In genomic region chr6:88254082-88254481, GRCm38 (mm10) we compare ENCODE assay signal across 32 mouse cellular contexts. TPM values are rescaled to one million over a fixed set of nuclear protein-coding genes. Genes with fewer than 3 reads are reported as not detected.
A peak's percentile ranks its signal among the peaks of the same experiment; 100 is the strongest.
DNase-seq lines count a peak whose midpoint lies in the region; ATAC-seq lines count a peak whose summit lies in the region.
"Had no signal": no experiment of that assay in that cellular context is flagged by ENCODE, and none has a peak within 500 bp of the region (broad histone marks: within the 10 kb centered on the region; RNA-seq: fewer than 3 reads in every experiment).

No protein-coding gene starts in this region.

- H3K9ac ChIP-seq in hindbrain, embryonic 16.5 days (ENCODE audit: low read depth, low read length) = no peak overlapping the region
- H3K9ac ChIP-seq in liver, embryonic 12.5 days = no peak overlapping the region
- H3K9ac ChIP-seq in kidney, embryonic 15.5 days = no peak overlapping the region
- H3K9ac ChIP-seq in intestine, embryonic 15.5 days = no peak overlapping the region
- H3K9ac ChIP-seq: heart, embryonic 13.5 days; hindbrain, embryonic 12.5 days; neural tube, embryonic 15.5 days; stomach, embryonic 15.5 days had no signal

- no peak overlapping the region for H3K4me3 ChIP-seq in hindbrain, embryonic 10.5 days
- no peak overlapping the region for H3K4me3 ChIP-seq in hindbrain, embryonic 16.5 days (ENCODE audit: low read length)
- no peak overlapping the region for H3K4me3 ChIP-seq in liver, embryonic 12.5 days
- H3K4me3 ChIP-seq in kidney, embryonic 15.5 days (replicated peaks) = no peak overlapping the region
- H3K4me3 ChIP-seq in intestine, embryonic 15.5 days (replicated peaks) = no peak overlapping the region
- H3K4me3 ChIP-seq: heart, embryonic 13.5 days; hindbrain, embryonic 12.5 days; left cerebral cortex, adult 2 months; neural tube, embryonic 15.5 days; stomach, embryonic 15.5 days had no signal

- no peaks in the 10 kb centered on the region for H3K9me3 ChIP-seq in hindbrain, embryonic 10.5 days
- no peaks in the 10 kb centered on the region for H3K9me3 ChIP-seq in hindbrain, embryonic 16.5 days (ENCODE audit: control insufficient read depth, low read length)
- no peaks in the 10 kb centered on the region for H3K9me3 ChIP-seq in liver, embryonic 12.5 days (replicated peaks)
- H3K9me3 ChIP-seq in kidney, embryonic 15.5 days (replicated peaks) = no peaks in the 10 kb centered on the region
- H3K9me3 ChIP-seq in intestine, embryonic 15.5 days = no peaks in the 10 kb centered on the region
- H3K9me3 ChIP-seq: heart, embryonic 13.5 days; hindbrain, embryonic 12.5 days; neural tube, embryonic 15.5 days; stomach, embryonic 15.5 days had no signal

- 0 out of 2 replicates have a peak, but pooled peaks cover 2% of the 10 kb centered on the region for H3K4me1 ChIP-seq in hindbrain, embryonic 10.5 days (replicated peaks)
- no peaks in the 10 kb centered on the region for H3K4me1 ChIP-seq in hindbrain, embryonic 16.5 days (ENCODE audit: control insufficient read depth, insufficient read depth, low read depth, low read length)
- peaks cover 74% of the 10 kb centered on the region for H3K4me1 ChIP-seq in liver, embryonic 12.5 days
- 0 out of 2 replicates have a peak, but pooled peaks cover 3% of the 10 kb centered on the region for H3K4me1 ChIP-seq in kidney, embryonic 15.5 days
- H3K4me1 ChIP-seq in intestine, embryonic 15.5 days (replicated peaks) = 0 out of 2 replicates have a peak, but pooled peaks cover 11% of the 10 kb centered on the region
- H3K4me1 ChIP-seq: hindbrain, embryonic 12.5 days; neural tube, embryonic 15.5 days; stomach, embryonic 15.5 days had no signal

- no peak for DNase-seq in hindbrain, embryonic 10.5 days (ENCODE audit: low spot score)
- DNase-seq in thymus, postnatal 14 days = no peak
- DNase-seq in adrenal gland, adult 2 months = no peak
- DNase-seq: cerebellum, adult 11-12 months; cerebellum, postnatal 14 days; gastrocnemius, postnatal 10 days; heart, adult 18-20 months; heart, postnatal 14 days; kidney, adult 18-20 months; kidney, postnatal 10 days; left cerebral cortex, postnatal 4 days; lung, adult 18-20 months; lung, postnatal 14 days; thymus, postnatal 4 days had no signal

- ATAC-seq in hindbrain, embryonic 16.5 days = no peak
- peak; percentile 44 for ATAC-seq in liver, embryonic 12.5 days
- peak; percentile 49 for ATAC-seq in megakaryocyte, adult 5-6 weeks (ENCODE audit: poor library complexity, severe bottlenecking)
- ATAC-seq in kidney, embryonic 15.5 days (replicated peaks; ENCODE audit: low FRiP score) = no peak
- no peak for ATAC-seq in intestine, embryonic 15.5 days
- ATAC-seq: CD4-positive, CD25-positive, alpha-beta regulatory T cell, adult 4 months; forebrain, embryonic 14.5 days; Patski had no signal

- H3K4me2 ChIP-seq in hindbrain, embryonic 16.5 days (ENCODE audit: low read length) = no peak overlapping the region
- H3K4me2 ChIP-seq in liver, embryonic 12.5 days = peak overlapping the region; percentile 1; the same call in 1 of the 2 replicates
- H3K4me2 ChIP-seq in kidney, embryonic 15.5 days = no peak overlapping the region
- no peak overlapping the region for H3K4me2 ChIP-seq in intestine, embryonic 15.5 days (replicated peaks)
- H3K4me2 ChIP-seq: heart, embryonic 13.5 days; hindbrain, embryonic 12.5 days; neural tube, embryonic 15.5 days; stomach, embryonic 15.5 days had no signal

- peaks cover 20% of the 10 kb centered on the region for H3K36me3 ChIP-seq in hindbrain, embryonic 10.5 days
- H3K36me3 ChIP-seq in hindbrain, embryonic 16.5 days (ENCODE audit: control insufficient read depth, insufficient read depth, low read length) = no peaks in the 10 kb centered on the region
- peaks cover 16% of the 10 kb centered on the region; the same call in 1 of the 2 replicates for H3K36me3 ChIP-seq in liver, embryonic 12.5 days
- H3K36me3 ChIP-seq in kidney, embryonic 15.5 days = no peaks in the 10 kb centered on the region
- no peaks in the 10 kb centered on the region for H3K36me3 ChIP-seq in intestine, embryonic 15.5 days
- H3K36me3 ChIP-seq: heart, embryonic 13.5 days; hindbrain, embryonic 12.5 days; stomach, embryonic 15.5 days had no signal

- 85% methylated on average over 6 of the region's 6 CpGs for WGBS in hindbrain, embryonic 10.5 days
- WGBS in hindbrain, embryonic 16.5 days = 77% methylated on average over 6 of the region's 6 CpGs
- WGBS in liver, embryonic 12.5 days (ENCODE audit: insufficient replicate concordance) = 9% methylated on average over 6 of the region's 6 CpGs
- WGBS in kidney, embryonic 15.5 days = 67% methylated on average over 6 of the region's 6 CpGs
- WGBS in intestine, embryonic 15.5 days = 71% methylated on average over 6 of the region's 6 CpGs

- H3K27ac ChIP-seq in hindbrain, embryonic 10.5 days = 0 out of 2 replicates have a peak overlapping the region, but pooled peaks have one; percentile 12
- no peak overlapping the region for H3K27ac ChIP-seq in hindbrain, embryonic 16.5 days (ENCODE audit: low read depth, low read length)
- peak overlapping the region; percentile 64 for H3K27ac ChIP-seq in liver, embryonic 12.5 days
- H3K27ac ChIP-seq in kidney, embryonic 15.5 days = no peak overlapping the region
- no peak overlapping the region for H3K27ac ChIP-seq in intestine, embryonic 15.5 days
- H3K27ac ChIP-seq: heart, embryonic 13.5 days; hindbrain, embryonic 12.5 days; left cerebral cortex, adult 2 months; neural tube, embryonic 15.5 days; stomach, embryonic 15.5 days had no signal

- no peaks in the 10 kb centered on the region for H3K27me3 ChIP-seq in hindbrain, embryonic 10.5 days (ENCODE audit: insufficient read depth, poor library complexity, severe bottlenecking)
- H3K27me3 ChIP-seq in hindbrain, embryonic 16.5 days (replicated peaks; ENCODE audit: control insufficient read depth, insufficient read depth, low read length) = no peaks in the 10 kb centered on the region
- no peaks in the 10 kb centered on the region for H3K27me3 ChIP-seq in liver, embryonic 12.5 days (replicated peaks)
- no peaks in the 10 kb centered on the region for H3K27me3 ChIP-seq in kidney, embryonic 15.5 days
- H3K27me3 ChIP-seq in intestine, embryonic 15.5 days (replicated peaks) = no peaks in the 10 kb centered on the region
- H3K27me3 ChIP-seq: heart, embryonic 13.5 days; hindbrain, embryonic 12.5 days; neural tube, embryonic 15.5 days; Patski; stomach, embryonic 15.5 days had no signal

RNA-seq across cellular contexts. Expression of gene Dnajb8, which starts 32.0 kb away (rescaled TPM):
- polyA plus RNA-seq in hindbrain, embryonic 10.5 days (2016; fragmentation: Nextera tagmentation; extraction: Ambion mirVana) = not detected in 2 replicates
- polyA plus RNA-seq in hindbrain, embryonic 16.5 days (2015; fragmentation: Nextera tagmentation; extraction: Ambion mirVana) = not detected in 2 replicates
- polyA plus RNA-seq in liver, embryonic 12.5 days (2016; fragmentation: Nextera tagmentation; extraction: Ambion mirVana) = not detected in 2 replicates
- not detected in 2 replicates for total RNA-seq in megakaryocyte, adult 5-6 weeks (2015)
- not detected in 2 replicates for total RNA-seq in megakaryocyte, adult 5-6 weeks (2017)
- polyA plus RNA-seq in kidney, embryonic 15.5 days (2015; fragmentation: Nextera tagmentation; extraction: Ambion mirVana) = not detected in 2 replicates
- polyA plus RNA-seq in intestine, embryonic 15.5 days (2015; fragmentation: Nextera tagmentation; extraction: Ambion mirVana) = not detected in 2 replicates
- not detected for total RNA-seq in adrenal gland, adult 2 months (2021)
- not detected in 2 replicates for polyA plus RNA-seq in adrenal gland, adult 2 months (2012; rRNA removed)
- total RNA-seq: adrenal gland, adult 18-20 months; adrenal gland, postnatal 4 days; gastrocnemius, postnatal 10 days; heart, adult 18-20 months; heart, postnatal 14 days; layer of hippocampus, postnatal 10 days; left cerebral cortex, adult 2 months; left cerebral cortex, postnatal 4 days; midbrain, postnatal 0 days had no signal
- polyA plus RNA-seq: CD4-positive, CD25-positive, alpha-beta regulatory T cell, adult 4 months; embryonic facial prominence, embryonic 14.5 days; forebrain, embryonic 14.5 days; heart, embryonic 13.5 days; hindbrain, embryonic 12.5 days; midbrain, postnatal 0 days; neural tube, embryonic 15.5 days; Patski; stomach, embryonic 15.5 days had no signal

Comparison
In these comparisons a context has a peak if more than half of its experiments do, and no peak if none do; other contexts are left out.
1. H3K27ac ChIP-seq: peak in hindbrain, embryonic 10.5 days (single experiment) and liver, embryonic 12.5 days (single experiment); none in hindbrain, embryonic 16.5 days (single experiment), kidney, embryonic 15.5 days (single experiment) and intestine, embryonic 15.5 days (single experiment).
2. ATAC-seq: peak in liver, embryonic 12.5 days (single experiment) and megakaryocyte, adult 5-6 weeks (single experiment); none in hindbrain, embryonic 16.5 days (single experiment), kidney, embryonic 15.5 days (single experiment) and intestine, embryonic 15.5 days (single experiment).